Mouse (Mus musculus): ENCODE results near the gene Podxl. TPM values are rescaled to one million over a fixed set of nuclear protein-coding genes. Genes with fewer than 3 reads are reported as not detected.

The Podxl gene
- polyA plus RNA-seq (2014; fragmentation: Nextera tagmentation; extraction: Ambion mirVana), result 6.7 and 10.3 TPM in 2 replicates

- WGBS, result under 1% methylated on average over 89 of the region's 91 CpGs
Observed at GRCm38 (mm10) chr6:31563235-31564181, at the start of gene Podxl. Podxl (minus strand) TSS chr6:31563981.

GRCm38 (mm10) chr6:31612560-31613270 lies 48.9 kb upstream of the Podxl start:
- Histone ChIP-seq H3K9me3 (ENCODE audit: control insufficient read depth, low read length) (no peaks in the 10 kb centered on the region), H3K36me3 (ENCODE audit: control insufficient read depth, insufficient read depth, low read length) (no peaks in the 10 kb centered on the region), H3K27ac (replicated peaks; ENCODE audit: low read depth, low read length) (no peak overlapping the region), H3K4me3 (replicated peaks; ENCODE audit: low read depth, low read length) (no peak overlapping the region), H3K9ac (replicated peaks; ENCODE audit: low read length) (no peak overlapping the region), H3K27me3 (ENCODE audit: control insufficient read depth, insufficient read depth, low read length) (no peaks in the 10 kb centered on the region), H3K4me1 (ENCODE audit: control insufficient read depth, insufficient read depth, low read length) (no peaks in the 10 kb centered on the region), H3K4me2 (ENCODE audit: low read length) (no peak overlapping the region)
- ATAC-seq (ENCODE audit: low FRiP score, low TSS enrichment) (no peak), DNase-seq (no peak)
- 87% methylated on average over 17 of the region's 17 CpGs for WGBS

More at GRCm38 (mm10) chr6:31563235-31564181, at the start of gene Podxl:
- peaks cover 35% of the 10 kb centered on the region for H3K4me1 ChIP-seq (ENCODE audit: control insufficient read depth, insufficient read depth, low read length)
- H3K9ac ChIP-seq (replicated peaks; ENCODE audit: low read length), result peak within 1 kb of the TSS; percentile 87
- peak within 1 kb of the TSS; percentile 66 for H3K27ac ChIP-seq (replicated peaks; ENCODE audit: low read depth, low read length)
- H3K4me2 ChIP-seq (ENCODE audit: low read length), result peak within 1 kb of the TSS; percentile 91
- peak; percentile 90 for DNase-seq
- no peaks in the 10 kb centered on the region for H3K27me3 ChIP-seq (ENCODE audit: control insufficient read depth, insufficient read depth, low read length)
- H3K9me3 ChIP-seq (ENCODE audit: control insufficient read depth, low read length), result no peaks in the 10 kb centered on the region
- peak within 1 kb of the TSS; percentile 77 for H3K4me3 ChIP-seq (replicated peaks; ENCODE audit: low read depth, low read length)
- no peaks in the 10 kb centered on the region for H3K36me3 ChIP-seq (ENCODE audit: control insufficient read depth, insufficient read depth, low read length)
- ATAC-seq (ENCODE audit: low FRiP score, low TSS enrichment), result peak; percentile 92

DNA sequence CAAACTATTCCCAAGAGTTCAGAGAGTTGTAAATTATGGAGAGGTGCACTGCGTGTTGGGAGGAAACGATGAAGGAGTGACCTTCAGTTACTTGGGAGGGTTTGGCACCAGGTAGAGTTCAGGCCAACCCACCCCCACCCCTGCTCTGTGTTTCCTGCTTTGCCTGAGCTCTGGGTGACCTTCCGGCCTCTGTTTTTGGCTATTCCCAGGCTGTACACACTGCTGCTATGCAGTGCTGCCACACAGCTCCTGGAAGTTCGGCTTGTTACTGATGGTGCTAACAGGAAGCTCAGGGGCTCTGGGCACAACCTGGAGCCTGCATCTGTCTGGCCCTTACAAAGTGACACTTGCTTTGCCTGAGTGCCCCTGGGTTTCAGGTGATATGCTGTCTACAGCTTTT lies 42.6 kb upstream of the Podxl start:
- Histone ChIP-seq H3K4me1 (ENCODE audit: control insufficient read depth, insufficient read depth, low read length) (no peaks in the 10 kb centered on the region), H3K4me2 (ENCODE audit: low read length) (no peak overlapping the region), H3K27me3 (ENCODE audit: control insufficient read depth, insufficient read depth, low read length) (no peaks in the 10 kb centered on the region), H3K36me3 (ENCODE audit: control insufficient read depth, insufficient read depth, low read length) (no peaks in the 10 kb centered on the region), H3K9ac (replicated peaks; ENCODE audit: low read length) (no peak overlapping the region), H3K4me3 (replicated peaks; ENCODE audit: low read depth, low read length) (no peak overlapping the region), H3K27ac (replicated peaks; ENCODE audit: low read depth, low read length) (no peak overlapping the region), H3K9me3 (ENCODE audit: control insufficient read depth, low read length) (no peaks in the 10 kb centered on the region)
- no peak for DNase-seq
- 95% methylated on average over 4 of the region's 4 CpGs for whole genome bisulfite sequencing
- ATAC-seq (ENCODE audit: low FRiP score, low TSS enrichment), result no peak

DNA sequence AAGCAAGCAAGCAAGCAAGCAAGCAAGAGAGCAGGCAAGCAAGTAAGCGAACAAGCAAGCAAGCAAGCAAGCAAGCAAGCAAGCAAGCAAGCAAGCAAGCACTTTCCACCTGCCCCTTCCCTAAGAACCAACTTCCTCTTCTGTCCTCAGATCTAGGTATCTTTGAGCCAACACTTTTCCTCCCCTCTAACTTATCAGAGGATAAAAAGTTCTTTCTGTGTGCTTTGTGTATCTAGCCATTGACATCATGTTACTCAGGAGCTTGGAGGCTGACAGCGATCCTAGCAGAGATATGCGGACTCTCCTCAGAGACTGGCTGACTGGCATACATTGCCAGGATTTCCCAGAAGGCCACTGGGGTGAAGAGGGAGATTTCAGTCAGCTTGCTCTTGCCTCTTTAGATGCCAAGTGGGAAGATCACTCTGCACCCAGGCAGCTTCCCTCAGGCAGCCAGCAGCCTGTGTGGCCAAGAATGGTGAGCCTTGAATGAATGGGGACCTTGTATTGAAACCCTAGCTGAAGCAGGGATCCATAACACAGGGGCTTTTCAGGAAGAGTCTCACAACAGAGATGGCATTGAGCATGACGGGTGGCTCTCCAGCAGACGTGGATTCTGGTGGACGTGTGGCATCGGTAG lies 41.0 kb upstream of the Podxl start:
- ATAC-seq (ENCODE audit: low FRiP score, low TSS enrichment) (no peak), DNase-seq (no peak)
- H3K4me1 ChIP-seq (ENCODE audit: control insufficient read depth, insufficient read depth, low read length), result no peaks in the 10 kb centered on the region
- H3K27ac ChIP-seq (replicated peaks; ENCODE audit: low read depth, low read length), result no peak overlapping the region
- no peaks in the 10 kb centered on the region for H3K27me3 ChIP-seq (ENCODE audit: control insufficient read depth, insufficient read depth, low read length)
- WGBS, result 84% methylated on average over 7 of the region's 7 CpGs
- no peaks in the 10 kb centered on the region for H3K9me3 ChIP-seq (ENCODE audit: control insufficient read depth, low read length)
- H3K4me3 ChIP-seq (replicated peaks; ENCODE audit: low read depth, low read length), result no peak overlapping the region
- H3K36me3 ChIP-seq (ENCODE audit: control insufficient read depth, insufficient read depth, low read length), result no peaks in the 10 kb centered on the region
- H3K4me2 ChIP-seq (ENCODE audit: low read length), result no peak overlapping the region
- no peak overlapping the region for H3K9ac ChIP-seq (replicated peaks; ENCODE audit: low read length)

DNA sequence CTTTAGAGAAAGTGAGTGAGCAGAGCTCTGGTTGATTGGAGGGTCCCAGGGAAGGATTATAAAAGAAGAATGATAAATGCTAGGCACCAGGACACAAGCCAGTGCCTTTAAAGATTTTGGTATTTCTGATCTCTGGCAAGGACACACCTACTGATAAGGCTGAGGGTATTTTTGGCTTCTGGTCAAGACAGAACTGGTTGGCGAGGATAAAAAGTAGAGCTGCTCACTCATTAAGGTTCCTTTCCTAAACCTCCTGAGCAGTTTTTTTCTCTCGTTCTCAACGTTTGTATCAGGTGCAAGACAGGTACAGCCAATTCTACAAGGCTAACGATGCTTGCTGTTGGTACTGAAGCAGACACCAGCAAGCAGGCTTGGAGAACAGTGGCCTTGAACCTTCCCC lies 38.7 kb upstream of the Podxl start:
- no peak for DNase-seq
- H3K9ac ChIP-seq (replicated peaks; ENCODE audit: low read length), result no peak overlapping the region
- WGBS, result 88% methylated on average over 4 of the region's 4 CpGs

DNA sequence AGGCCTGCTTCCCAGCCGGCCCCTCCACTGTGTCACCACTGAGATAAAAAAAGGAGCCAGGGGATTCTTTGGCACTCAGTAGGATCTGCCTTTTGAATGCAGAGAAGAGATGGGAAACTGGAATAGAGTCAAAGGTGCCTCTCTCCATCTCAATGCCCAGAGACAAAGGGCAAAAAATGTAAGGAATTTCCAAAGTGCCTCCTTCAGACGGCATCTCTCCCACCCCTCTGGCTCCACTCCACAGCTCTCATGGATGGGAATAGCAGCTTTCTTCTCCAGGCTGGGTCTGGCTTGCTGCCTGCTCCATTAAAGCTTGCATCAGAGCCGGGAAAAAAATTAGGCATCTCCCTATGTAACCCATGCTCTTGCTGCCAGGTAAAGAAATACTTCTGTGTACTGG lies 37.4 kb upstream of the Podxl start:
- H3K4me1 ChIP-seq (ENCODE audit: control insufficient read depth, insufficient read depth, low read length), result peaks cover 21% of the 10 kb centered on the region
- 11% methylated on average over 3 of the region's 3 CpGs for WGBS
- no peaks in the 10 kb centered on the region for H3K9me3 ChIP-seq (ENCODE audit: control insufficient read depth, low read length)
- H3K27me3 ChIP-seq (ENCODE audit: control insufficient read depth, insufficient read depth, low read length), result no peaks in the 10 kb centered on the region
- H3K36me3 ChIP-seq (ENCODE audit: control insufficient read depth, insufficient read depth, low read length), result no peaks in the 10 kb centered on the region
- DNase-seq (peak; percentile 45), ATAC-seq (ENCODE audit: low FRiP score, low TSS enrichment) (no peak)
- H3K9ac ChIP-seq (replicated peaks; ENCODE audit: low read length), result no peak overlapping the region
- H3K4me3 ChIP-seq (replicated peaks; ENCODE audit: low read depth, low read length), result no peak overlapping the region
- no peak overlapping the region for H3K4me2 ChIP-seq (ENCODE audit: low read length)
- no peak overlapping the region for H3K27ac ChIP-seq (replicated peaks; ENCODE audit: low read depth, low read length)

More for the DNA sequence above, 38.7 kb upstream of the Podxl start:
- no peak for ATAC-seq (ENCODE audit: low FRiP score, low TSS enrichment)
- Histone ChIP-seq H3K4me3 (replicated peaks; ENCODE audit: low read depth, low read length) (no peak overlapping the region), H3K4me2 (ENCODE audit: low read length) (no peak overlapping the region), H3K36me3 (ENCODE audit: control insufficient read depth, insufficient read depth, low read length) (no peaks in the 10 kb centered on the region), H3K27ac (replicated peaks; ENCODE audit: low read depth, low read length) (no peak overlapping the region), H3K4me1 (ENCODE audit: control insufficient read depth, insufficient read depth, low read length) (peaks cover 7% of the 10 kb centered on the region), H3K9me3 (ENCODE audit: control insufficient read depth, low read length) (no peaks in the 10 kb centered on the region), H3K27me3 (ENCODE audit: control insufficient read depth, insufficient read depth, low read length) (no peaks in the 10 kb centered on the region)

GRCm38 (mm10) chr6:31599863-31600262 lies 36.1 kb upstream of the Podxl start:
- H3K4me1 ChIP-seq (ENCODE audit: control insufficient read depth, insufficient read depth, low read length), result peaks cover 22% of the 10 kb centered on the region
- no peak overlapping the region for H3K4me3 ChIP-seq (replicated peaks; ENCODE audit: low read depth, low read length)
- 0 out of 2 replicates have a peak overlapping the region, but pooled peaks have one; percentile 32 for H3K27ac ChIP-seq (replicated peaks; ENCODE audit: low read depth, low read length)
- no peak overlapping the region for H3K4me2 ChIP-seq (ENCODE audit: low read length)
- ATAC-seq (ENCODE audit: low FRiP score, low TSS enrichment), result no peak
- H3K9me3 ChIP-seq (ENCODE audit: control insufficient read depth, low read length), result no peaks in the 10 kb centered on the region
- H3K36me3 ChIP-seq (ENCODE audit: control insufficient read depth, insufficient read depth, low read length), result no peaks in the 10 kb centered on the region
- H3K9ac ChIP-seq (replicated peaks; ENCODE audit: low read length), result no peak overlapping the region
- no peak for DNase-seq
- WGBS, result 29% methylated on average over 3 of the region's 3 CpGs
- no peaks in the 10 kb centered on the region for H3K27me3 ChIP-seq (ENCODE audit: control insufficient read depth, insufficient read depth, low read length)

- Histone ChIP-seq H3K27me3 (ENCODE audit: control insufficient read depth, insufficient read depth, low read length) (no peaks in the 10 kb centered on the region), H3K4me3 (replicated peaks; ENCODE audit: low read depth, low read length) (no peak overlapping the region), H3K9me3 (ENCODE audit: control insufficient read depth, low read length) (no peaks in the 10 kb centered on the region), H3K9ac (replicated peaks; ENCODE audit: low read length) (no peak overlapping the region), H3K4me1 (ENCODE audit: control insufficient read depth, insufficient read depth, low read length) (peaks cover 22% of the 10 kb centered on the region), H3K36me3 (ENCODE audit: control insufficient read depth, insufficient read depth, low read length) (no peaks in the 10 kb centered on the region), H3K4me2 (ENCODE audit: low read length) (no peak overlapping the region), H3K27ac (replicated peaks; ENCODE audit: low read depth, low read length) (no peak overlapping the region)
- DNase-seq (no peak), ATAC-seq (ENCODE audit: low FRiP score, low TSS enrichment) (no peak)
- 77% methylated on average over 6 of the region's 6 CpGs for WGBS
Observed at GRCm38 (mm10) chr6:31598349-31598911, 34.6 kb upstream of the Podxl start.
